Mouse (Mus musculus): Measurements from ENCODE around the gene Zfp462. TPM values are rescaled to one million over a fixed set of nuclear protein-coding genes. Genes with fewer than 3 reads are reported as not detected.
"Not testable (repeated sequence)": the region's sequence is repeated elsewhere in the genome, so short reads cannot be mapped to it uniquely, and the experiment has no call there.

Gene Zfp462
- total and polyA plus RNA-seq, 3 experiments: not detected

DNA sequence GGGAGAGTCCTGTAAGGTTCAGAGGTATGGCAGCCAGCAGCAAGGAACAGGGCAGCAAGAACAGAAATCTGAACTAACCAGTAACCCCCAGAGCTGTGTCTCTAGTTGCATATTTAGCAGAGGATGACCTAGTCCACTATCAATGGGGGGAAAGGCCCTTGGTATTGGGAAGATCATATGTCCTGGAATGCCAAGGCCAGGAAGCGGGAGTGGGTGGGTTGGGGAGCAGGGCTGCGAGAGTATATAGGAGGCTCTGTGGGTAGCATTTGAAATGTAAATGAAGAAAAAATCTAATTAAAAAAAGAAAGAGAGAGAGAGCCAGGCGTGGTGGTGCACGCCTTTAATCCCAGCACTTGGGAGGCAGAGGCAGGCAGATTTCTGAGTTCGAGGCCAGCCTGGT is 18.4 kb upstream of the Zfp462 start:
- H3K79me2 ChIP-seq (replicated peaks; ENCODE audit: control insufficient read depth, extremely low read depth, insufficient read depth, poor library complexity, severe bottlenecking); H3K36me3 ChIP-seq (replicated peaks in 1 of 2; ENCODE audit: control insufficient read depth in 1 of 2, insufficient read depth in 1 of 2, low read length in 1 of 2); in situ Hi-C loops (cut with MboI; ENCODE audit: low pct_ligation_motif_present, low pct_unique_long_range_greater_than_20kb, low sequenced_read_pairs); dilution Hi-C loops (cut with MboI; ENCODE audit: extremely low pct_ligation_motif_present, extremely low pct_unique_long_range_greater_than_20kb, low sequenced_read_pairs); H3K27ac ChIP-seq (ENCODE audit: insufficient read depth, low read depth); H3K27me3 ChIP-seq (replicated peaks); H3K9ac ChIP-seq (ENCODE audit: insufficient read depth, low read depth); H3K4me1 ChIP-seq (ENCODE audit: control insufficient read depth in 1 of 2, insufficient read depth in 2 of 2); H3K4me2 ChIP-seq (ENCODE audit: insufficient read depth, low read depth, poor library complexity, severe bottlenecking); H3K9me3 ChIP-seq (replicated peaks; ENCODE audit: low read length); H3K4me3 ChIP-seq (replicated peaks in 1 of 3; ENCODE audit: low read depth in 2 of 3, low read length in 2 of 3, poor library complexity in 1 of 3); DNase-seq (ENCODE audit: extremely low read depth): not testable (repeated sequence)

DNA sequence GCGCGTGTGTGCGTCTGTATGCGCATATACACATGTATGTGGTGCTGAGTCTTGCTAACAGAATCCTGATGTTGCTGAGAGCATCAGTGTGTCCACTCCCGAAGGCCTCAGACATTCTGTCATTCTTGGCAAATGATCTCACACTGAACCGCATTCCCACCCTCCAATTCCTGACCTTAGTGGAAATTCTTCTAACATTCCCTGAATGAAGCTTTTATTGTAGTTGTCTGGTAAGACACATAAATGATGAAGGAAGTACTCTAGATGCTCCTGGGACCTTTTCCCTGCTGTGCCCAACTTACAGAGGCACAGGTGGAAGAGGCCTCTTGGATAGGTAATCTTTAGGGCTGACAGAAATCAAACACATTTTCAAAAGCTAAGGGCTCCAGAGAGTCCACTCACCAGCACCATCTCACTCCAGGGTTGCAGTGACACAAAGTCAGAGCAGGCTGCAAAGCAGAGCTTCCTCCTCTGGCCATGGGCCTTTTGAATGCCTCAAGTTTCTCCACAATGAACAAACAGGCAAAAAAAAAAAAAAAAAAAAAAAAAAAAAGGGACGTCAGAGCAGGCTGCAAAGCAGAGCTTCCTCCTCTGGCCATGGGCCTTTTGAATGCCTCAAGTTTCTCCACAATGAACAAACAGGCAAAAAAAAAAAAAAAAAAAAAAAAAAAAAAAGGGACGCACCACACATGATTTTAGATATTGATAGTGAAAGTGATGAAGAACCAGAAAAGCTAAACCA is 17.4 kb upstream of the Zfp462 start:
- H3K9ac ChIP-seq (ENCODE audit: insufficient read depth, low read depth); H3K4me2 ChIP-seq (ENCODE audit: insufficient read depth, low read depth, poor library complexity, severe bottlenecking); in situ Hi-C loops (cut with MboI; ENCODE audit: low pct_ligation_motif_present, low pct_unique_long_range_greater_than_20kb, low sequenced_read_pairs); H3K4me3 ChIP-seq (replicated peaks in 1 of 3; ENCODE audit: low read depth in 2 of 3, low read length in 2 of 3, poor library complexity in 1 of 3); DNase-seq (ENCODE audit: extremely low read depth); H3K27ac ChIP-seq (ENCODE audit: insufficient read depth, low read depth); H3K27me3 ChIP-seq (replicated peaks); H3K79me2 ChIP-seq (replicated peaks; ENCODE audit: control insufficient read depth, extremely low read depth, insufficient read depth, poor library complexity, severe bottlenecking); H3K36me3 ChIP-seq (replicated peaks in 1 of 2; ENCODE audit: control insufficient read depth in 1 of 2, insufficient read depth in 1 of 2, low read length in 1 of 2); H3K9me3 ChIP-seq (replicated peaks; ENCODE audit: low read length); dilution Hi-C loops (cut with MboI; ENCODE audit: extremely low pct_ligation_motif_present, extremely low pct_unique_long_range_greater_than_20kb, low sequenced_read_pairs); H3K4me1 ChIP-seq (ENCODE audit: control insufficient read depth in 1 of 2, insufficient read depth in 2 of 2): not testable (repeated sequence)

DNA sequence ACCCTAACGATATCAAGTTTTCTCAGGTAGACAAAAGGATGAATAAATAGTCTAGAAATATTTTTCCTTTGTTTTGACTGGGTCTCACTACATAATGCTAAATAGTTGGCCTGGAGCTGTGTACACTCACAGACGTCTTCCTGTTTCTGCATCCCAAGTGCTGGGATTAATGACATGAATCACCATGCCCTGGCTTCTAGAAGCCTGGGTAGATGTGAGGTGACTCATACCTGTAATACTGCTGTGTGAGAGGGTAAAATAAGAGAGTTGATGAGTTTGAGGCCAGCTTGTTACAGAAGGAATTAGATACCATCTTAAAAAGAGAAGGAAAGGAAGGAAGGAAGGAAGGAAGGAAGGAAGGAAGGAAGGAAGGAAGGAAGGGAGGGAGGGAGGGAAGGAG is 15.2 kb upstream of the Zfp462 start:
- Histone ChIP-seq H3K4me2 (ENCODE audit: insufficient read depth, low read depth, poor library complexity, severe bottlenecking) (no peak overlapping the region), H3K4me3 (replicated peaks in 1 of 3; ENCODE audit: low read depth in 2 of 3, low read length in 2 of 3, poor library complexity in 1 of 3) (no peak overlapping the region), H3K9me3 (replicated peaks; ENCODE audit: low read length) (peaks cover 5% of the 10 kb centered on the region), H3K36me3 (replicated peaks in 1 of 2; ENCODE audit: control insufficient read depth in 1 of 2, insufficient read depth in 1 of 2, low read length in 1 of 2) (no peaks in the 10 kb centered on the region), H3K27me3 (replicated peaks) (no peaks in the 10 kb centered on the region), H3K4me1 (ENCODE audit: control insufficient read depth in 1 of 2, insufficient read depth in 2 of 2) (no peaks in the 10 kb centered on the region), H3K79me2 (replicated peaks; ENCODE audit: control insufficient read depth, extremely low read depth, insufficient read depth, poor library complexity, severe bottlenecking) (no peaks in the 10 kb centered on the region), H3K9ac (ENCODE audit: insufficient read depth, low read depth) (no peak overlapping the region), H3K27ac (ENCODE audit: insufficient read depth, low read depth) (no peak overlapping the region)
- no peak for TF ChIP-seq RCOR1 (conservative IDR thresholded peaks at IDR 0.05; ENCODE audit: low read depth, low read length)
- no peak for TF ChIP-seq CTCF (conservative IDR thresholded peaks at IDR 0.05 in 1 of 2, IDR thresholded peaks at IDR 0.05 in 1 of 2; ENCODE audit: low read depth in 2 of 2, low read length in 2 of 2)
- no peak for TF ChIP-seq BHLHE40 (IDR thresholded peaks at IDR 0.05; ENCODE audit: low read depth, low read length)
- DNase-seq (ENCODE audit: extremely low read depth): no peak
- dilution Hi-C loops (cut with MboI; ENCODE audit: extremely low pct_ligation_motif_present, extremely low pct_unique_long_range_greater_than_20kb, low sequenced_read_pairs) (no loop called here), in situ Hi-C loops (cut with MboI; ENCODE audit: low pct_ligation_motif_present, low pct_unique_long_range_greater_than_20kb, low sequenced_read_pairs) (no loop called here)

DNA sequence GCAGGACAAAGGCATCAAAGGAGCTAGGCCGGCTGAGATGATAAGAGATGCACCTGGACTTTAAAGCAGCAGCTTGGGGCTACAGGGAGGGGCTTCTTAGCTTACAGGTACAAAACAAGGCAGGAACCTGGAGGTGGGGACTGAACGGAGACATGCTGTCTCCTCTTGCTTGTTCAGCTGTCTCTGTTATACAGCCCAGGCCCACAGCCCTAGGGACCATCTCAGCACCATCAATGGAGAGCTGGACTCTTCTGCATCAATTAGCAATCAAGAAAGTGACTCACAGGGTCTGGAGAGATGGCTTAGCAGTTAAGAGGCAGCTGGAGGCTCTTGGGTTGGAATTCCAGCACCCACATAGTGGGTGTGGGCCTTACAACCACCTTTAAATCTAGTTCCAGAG is 12.2 kb upstream of the Zfp462 start:
- Histone ChIP-seq H3K27me3 (replicated peaks) (no peaks in the 10 kb centered on the region), H3K9ac (ENCODE audit: insufficient read depth, low read depth) (no peak overlapping the region), H3K9me3 (replicated peaks; ENCODE audit: low read length) (peaks cover 12% of the 10 kb centered on the region), H3K36me3 (replicated peaks in 1 of 2; ENCODE audit: control insufficient read depth in 1 of 2, insufficient read depth in 1 of 2, low read length in 1 of 2) (no peaks in the 10 kb centered on the region), H3K4me1 (ENCODE audit: control insufficient read depth in 1 of 2, insufficient read depth in 2 of 2) (no peaks in the 10 kb centered on the region), H3K4me2 (ENCODE audit: insufficient read depth, low read depth, poor library complexity, severe bottlenecking) (no peak overlapping the region), H3K79me2 (replicated peaks; ENCODE audit: control insufficient read depth, extremely low read depth, insufficient read depth, poor library complexity, severe bottlenecking) (no peaks in the 10 kb centered on the region), H3K27ac (ENCODE audit: insufficient read depth, low read depth) (no peak overlapping the region), H3K4me3 (replicated peaks in 1 of 3; ENCODE audit: low read depth in 2 of 3, low read length in 2 of 3, poor library complexity in 1 of 3) (no peak overlapping the region)
- TF ChIP-seq POLR2AphosphoS2 (IDR thresholded peaks at IDR 0.05; ENCODE audit: low read depth, low read length) (no peak), ZKSCAN1 (IDR thresholded peaks at IDR 0.05; ENCODE audit: borderline replicate concordance, low read depth, low read length) (no peak), ZNF384 (IDR thresholded peaks at IDR 0.05; ENCODE audit: low read depth, low read length) (no peak), ZC3H11A (IDR thresholded peaks at IDR 0.05; ENCODE audit: low read depth, low read length) (no peak), HCFC1 (IDR thresholded peaks at IDR 0.05; ENCODE audit: low read depth, low read length) (no peak), SMC3 (IDR thresholded peaks at IDR 0.05; ENCODE audit: low read depth, low read length) (no peak), GABPA (IDR thresholded peaks at IDR 0.05; ENCODE audit: insufficient replicate concordance, low read depth, low read length) (no peak), MAZ (IDR thresholded peaks at IDR 0.05; ENCODE audit: low read depth, low read length) (no peak), ZMIZ1 (IDR thresholded peaks at IDR 0.05; ENCODE audit: low read depth, low read length) (no peak), PAX5 (IDR thresholded peaks at IDR 0.05; ENCODE audit: low read length) (no peak), MAX (IDR thresholded peaks at IDR 0.05; ENCODE audit: low read length) (no peak), TBP (conservative IDR thresholded peaks at IDR 0.05; ENCODE audit: low read depth, low read length) (no peak)
- in situ Hi-C loops (cut with MboI; ENCODE audit: low pct_ligation_motif_present, low pct_unique_long_range_greater_than_20kb, low sequenced_read_pairs) (no loop called here), dilution Hi-C loops (cut with MboI; ENCODE audit: extremely low pct_ligation_motif_present, extremely low pct_unique_long_range_greater_than_20kb, low sequenced_read_pairs) (no loop called here)
- DNase-seq (ENCODE audit: extremely low read depth): no peak
